Mouse (Mus musculus) layer of hippocampus, adult 9-10 months (tissue): Measurements from ENCODE around the gene Armc6.
"Not testable (repeated sequence)": the region's sequence is repeated elsewhere in the genome, so short reads cannot be mapped to it uniquely, and the experiment has no call there.

Experiments used
- DNase-seq: peaks from one replicate; pipeline ENCODE4 v3.0.0; 2022; ENCODE audit warnings: low spot score

The Armc6 gene

GRCm38 (mm10) chr8:70230837-70231236, 3.4 kb downstream of the Armc6 start:
- no peak for DNase-seq

GRCm38 (mm10) chr8:70227997-70228396, 6.3 kb downstream of the Armc6 start:
- no peak for DNase-seq

GRCm38 (mm10) chr8:70223341-70223740, 10.9 kb downstream of the Armc6 start:
- no peak for DNase-seq

GRCm38 (mm10) chr8:70222041-70222440, 12.2 kb downstream of the Armc6 start:
- no peak for DNase-seq

- no peak for DNase-seq
These were observed 13.4 kb downstream of the Armc6 start for GRCm38 (mm10) chr8:70220911-70221310.

GRCm38 (mm10) chr8:70220236-70220840, 13.9 kb downstream of the Armc6 start:
- no peak for DNase-seq

- DNase-seq: no peak
These were observed 15.1 kb downstream of the Armc6 start for GRCm38 (mm10) chr8:70219107-70219684.

- DNase-seq: no peak
These were observed 16.8 kb downstream of the Armc6 start for GRCm38 (mm10) chr8:70217441-70217840.

GRCm38 (mm10) chr8:70216566-70216965, 17.7 kb downstream of the Armc6 start:
- DNase-seq: peak; percentile 48

GRCm38 (mm10) chr8:70216161-70216560, 18.1 kb downstream of the Armc6 start:
- DNase-seq: not testable (repeated sequence)

GRCm38 (mm10) chr8:70215092-70215491, 19.2 kb downstream of the Armc6 start:
- DNase-seq: no peak

- no peak for DNase-seq
These were observed 19.9 kb downstream of the Armc6 start for GRCm38 (mm10) chr8:70214411-70214810.

- peak; percentile 97 for DNase-seq
These were observed 21.9 kb downstream of the Armc6 start, which contains the start of gene Slc25a42 for GRCm38 (mm10) chr8:70212112-70213055. Gene Slc25a42, minus strand, starts transcription at chr8:70212305.

GRCm38 (mm10) chr8:70211726-70212111, 22.5 kb downstream of the Armc6 start:
- no peak for DNase-seq

- no peak for DNase-seq
These were observed 23.0 kb downstream of the Armc6 start for GRCm38 (mm10) chr8:70211275-70211674.

- no peak for DNase-seq
These were observed 23.7 kb downstream of the Armc6 start for GRCm38 (mm10) chr8:70210538-70210937.

- no peak for DNase-seq
These were observed 26.1 kb downstream of the Armc6 start for GRCm38 (mm10) chr8:70208130-70208529.

GRCm38 (mm10) chr8:70204757-70205156, 29.5 kb downstream of the Armc6 start:
- no peak for DNase-seq

- no peak for DNase-seq
These were observed 31.2 kb downstream of the Armc6 start for GRCm38 (mm10) chr8:70203072-70203471.

- no peak for DNase-seq
These were observed 32.8 kb downstream of the Armc6 start for GRCm38 (mm10) chr8:70201417-70201816.

GRCm38 (mm10) chr8:70200098-70200681, 34.1 kb downstream of the Armc6 start:
- peak; percentile 64 for DNase-seq

- DNase-seq: no peak
These were observed 36.7 kb downstream of the Armc6 start for GRCm38 (mm10) chr8:70197603-70198002.
